Mouse (Mus musculus) left cerebral cortex, postnatal 14 days (tissue): ENCODE measurements at regions not wholly inside any gene's neighbourhood (a gene's known extent, or its start where the extent isn't known, plus 50 kb on each side); places are given as distances from the start of the nearest gene placed in this dataset.
"Not testable (repeated sequence)": the region's sequence is repeated elsewhere in the genome, so short reads cannot be mapped to it uniquely, and the experiment has no call there.

ENCODE experiments used
- DNase-seq, 2 experiments: peaks; one replicate each; pipeline ENCODE4 v3.0.0; 2021 to 2022; ENCODE audit warnings: low spot score in 2 of 2, mixed read lengths in 1 of 2
- intact Hi-C: fragments of 180-260 bp; cut with DNase I; formaldehyde crosslinking; loops from one replicate; pipeline ENCODE4 v1.15.1; 2025

GRCm38 (mm10) chr6:22448906-22449305, 92.9 kb upstream of the Fam3c start:
- intact Hi-C loops = no loop called here
- no peak for DNase-seq

GRCm38 (mm10) chr6:22447636-22448035, 91.6 kb upstream of the Fam3c start:
- intact Hi-C loops = no loop called here
- DNase-seq = no peak

- intact Hi-C loops = no loop called here
- DNase-seq = no peak
Measured at GRCm38 (mm10) chr6:22446621-22447310, 90.7 kb upstream of the Fam3c start.

GRCm38 (mm10) chr6:22444856-22445255, 88.8 kb upstream of the Fam3c start:
- intact Hi-C loops = not testable (repeated sequence)

GRCm38 (mm10) chr6:22444220-22444619, 88.2 kb upstream of the Fam3c start:
- intact Hi-C loops = no loop called here
- DNase-seq = no peak

More at GRCm38 (mm10) chr6:22444856-22445255, 88.8 kb upstream of the Fam3c start:
- not testable (repeated sequence) for DNase-seq

GRCm38 (mm10) chr6:22443573-22443972, 87.5 kb upstream of the Fam3c start:
- intact Hi-C loops = no loop called here

GRCm38 (mm10) chr6:22443170-22443569, 87.1 kb upstream of the Fam3c start:
- DNase-seq = no peak
- intact Hi-C loops = no loop called here

More at GRCm38 (mm10) chr6:22443573-22443972, 87.5 kb upstream of the Fam3c start:
- DNase-seq = no peak

GRCm38 (mm10) chr6:22442591-22442990, 86.5 kb upstream of the Fam3c start:
- intact Hi-C loops = no loop called here
- no peak for DNase-seq

- DNase-seq = no peak
- intact Hi-C loops = no loop called here
Measured at GRCm38 (mm10) chr6:22439871-22440270, 83.8 kb upstream of the Fam3c start.

- intact Hi-C loops = no loop called here
- DNase-seq = peak in 1 of 2 experiments; percentile 9
Measured at GRCm38 (mm10) chr6:22429026-22429425, 73.0 kb upstream of the Fam3c start.

GRCm38 (mm10) chr6:22424161-22424807, 68.2 kb upstream of the Fam3c start:
- DNase-seq = no peak
- intact Hi-C loops = no loop called here

- no peak for DNase-seq
- intact Hi-C loops = no loop called here
Measured at GRCm38 (mm10) chr6:22423070-22423980, 67.3 kb upstream of the Fam3c start.

GRCm38 (mm10) chr6:22421551-22421950, 65.5 kb upstream of the Fam3c start:
- DNase-seq = no peak
- intact Hi-C loops = no loop called here

GRCm38 (mm10) chr6:22418279-22418678, 62.2 kb upstream of the Fam3c start:
- intact Hi-C loops = no loop called here
- no peak for DNase-seq

GRCm38 (mm10) chr6:22417189-22417588, 61.1 kb upstream of the Fam3c start:
- intact Hi-C loops = no loop called here
- no peak for DNase-seq

GRCm38 (mm10) chr6:22411796-22412195, 55.8 kb upstream of the Fam3c start:
- DNase-seq = no peak
- intact Hi-C loops = no loop called here

- no peak for DNase-seq
- intact Hi-C loops = no loop called here
Measured at GRCm38 (mm10) chr6:22408808-22409589, 53.0 kb upstream of the Fam3c start.
